Mouse (Mus musculus) megakaryocyte, embryonic 14.5 days (primary cell): ENCODE measurements around the gene Phlda3. TPM values are rescaled to one million over a fixed set of nuclear protein-coding genes. Genes with fewer than 3 reads are reported as not detected.
A peak's percentile ranks its signal among the peaks of the same experiment; 100 is the strongest.

ENCODE experiments used
- H3K27me3 ChIP-seq: replicated peaks from 2 replicates; pipeline ENCODE3; 2012; ENCODE audit warnings: inconsistent platforms
- H3K36me3 ChIP-seq: replicated peaks from 2 replicates; pipeline ENCODE3; 2012; ENCODE audit warnings: low read length, inconsistent platforms, mixed read lengths
- H3K4me1 ChIP-seq: 2 replicates; pipeline ENCODE4 v1.6.1; 2012; ENCODE audit warnings: inconsistent platforms
- H3K4me3 ChIP-seq: replicated peaks from 2 replicates; pipeline ENCODE3; 2012; ENCODE audit warnings: moderate library complexity, mild to moderate bottlenecking, inconsistent platforms
- H3K9me3 ChIP-seq: 2 replicates; pipeline ENCODE4 v1.6.1; 2012; ENCODE audit warnings: inconsistent platforms
- FLI1 ChIP-seq: IDR thresholded peaks from 2 replicates; pipeline ENCODE4 v1.6.1; 2012; ENCODE audit warnings: low read length, inconsistent platforms, mixed read lengths
- GATA1 ChIP-seq: IDR thresholded peaks from 3 replicates; pipeline ENCODE4 v1.6.1; 2012; ENCODE audit warnings: mixed read lengths, low read length, inconsistent platforms, borderline replicate concordance
- polyA plus RNA-seq: library from polyadenylated mRNA; stranded (reverse); fragments of >175 nt; gene quantifications from 2 replicates; pipeline ENCODE4 v1.2.3, GENCODE M21; 2012; ENCODE audit warnings: low replicate concordance; ENCODE audit not compliant: insufficient read depth

Phlda3 gene
- 104 and 232 TPM in 2 replicates for polyA plus RNA-seq

GRCm38 (mm10) chr1:135765645-135766591 is at the start of gene Phlda3:
TSS of gene Phlda3 (plus strand) at chr1:135766119.
- Histone ChIP-seq H3K27me3 (peaks cover 18% of the 10 kb centered on the region), H3K4me3 (peak within 1 kb of the TSS; percentile 97), H3K36me3 (peaks cover 39% of the 10 kb centered on the region), H3K4me1 (peaks cover 88% of the 10 kb centered on the region), H3K9me3 (no peaks in the 10 kb centered on the region)
- TF ChIP-seq FLI1 (no peak), GATA1 (no peak)

GRCm38 (mm10) chr1:135719486-135719885 is 46.4 kb upstream of the Phlda3 start:
- H3K4me3 ChIP-seq = peak overlapping the region; percentile 85

GRCm38 (mm10) chr1:135719983-135720382 is 45.9 kb upstream of the Phlda3 start, which contains the start of gene Csrp1:
TSS of gene Csrp1 (plus strand) at chr1:135720061.
- peak within 1 kb of the TSS; percentile 85 for H3K4me3 ChIP-seq
- H3K27me3 ChIP-seq = no peaks in the 10 kb centered on the region
- H3K9me3 ChIP-seq = no peaks in the 10 kb centered on the region; the same call in 1 of the 2 replicates
- H3K4me1 ChIP-seq = peaks cover 66% of the 10 kb centered on the region
- H3K36me3 ChIP-seq = peaks cover 13% of the 10 kb centered on the region
- TF ChIP-seq FLI1 = no peak
- TF ChIP-seq GATA1 = no peak

More at GRCm38 (mm10) chr1:135719486-135719885, 46.4 kb upstream of the Phlda3 start:
- H3K27me3 ChIP-seq = no peaks in the 10 kb centered on the region
- peaks cover 66% of the 10 kb centered on the region for H3K4me1 ChIP-seq
- no peaks in the 10 kb centered on the region; the same call in 1 of the 2 replicates for H3K9me3 ChIP-seq
- no peak for TF ChIP-seq GATA1
- peak; percentile 39; the same call in 1 of the 2 replicates for TF ChIP-seq FLI1
- peaks cover 13% of the 10 kb centered on the region for H3K36me3 ChIP-seq

- no peaks in the 10 kb centered on the region for H3K9me3 ChIP-seq
- no peak overlapping the region for H3K4me3 ChIP-seq
- TF ChIP-seq FLI1 = no peak
- TF ChIP-seq GATA1 = no peak
- H3K27me3 ChIP-seq = no peaks in the 10 kb centered on the region
- peaks cover 70% of the 10 kb centered on the region for H3K4me1 ChIP-seq
- H3K36me3 ChIP-seq = peaks cover 8% of the 10 kb centered on the region
Observed at GRCm38 (mm10) chr1:135723016-135723415, 42.9 kb upstream of the Phlda3 start.

- H3K9me3 ChIP-seq = no peaks in the 10 kb centered on the region
- TF ChIP-seq FLI1 (no peak), GATA1 (no peak)
- H3K27me3 ChIP-seq = no peaks in the 10 kb centered on the region
- peaks cover 2% of the 10 kb centered on the region for H3K36me3 ChIP-seq
- peaks cover 74% of the 10 kb centered on the region for H3K4me1 ChIP-seq
- H3K4me3 ChIP-seq = no peak overlapping the region
Observed at GRCm38 (mm10) chr1:135724134-135724533, 41.8 kb upstream of the Phlda3 start.

- Histone ChIP-seq H3K4me1 (peaks cover 73% of the 10 kb centered on the region), H3K9me3 (no peaks in the 10 kb centered on the region), H3K36me3 (peaks cover 2% of the 10 kb centered on the region), H3K27me3 (no peaks in the 10 kb centered on the region), H3K4me3 (no peak overlapping the region)
- TF ChIP-seq GATA1 = no peak
- no peak for TF ChIP-seq FLI1
Observed at GRCm38 (mm10) chr1:135725324-135725723, 40.6 kb upstream of the Phlda3 start.

GRCm38 (mm10) chr1:135725936-135726335 is 40.0 kb upstream of the Phlda3 start:
- H3K27me3 ChIP-seq = no peaks in the 10 kb centered on the region
- no peaks in the 10 kb centered on the region for H3K9me3 ChIP-seq
- H3K4me1 ChIP-seq = peaks cover 73% of the 10 kb centered on the region
- H3K36me3 ChIP-seq = peaks cover 2% of the 10 kb centered on the region
- no peak overlapping the region for H3K4me3 ChIP-seq
- no peak for TF ChIP-seq GATA1
- no peak for TF ChIP-seq FLI1

- no peaks in the 10 kb centered on the region for H3K9me3 ChIP-seq
- TF ChIP-seq GATA1 (no peak), FLI1 (no peak; the same call in 1 of the 2 replicates)
- no peaks in the 10 kb centered on the region for H3K27me3 ChIP-seq
- peak overlapping the region; percentile 96 for H3K4me3 ChIP-seq
- peaks cover 27% of the 10 kb centered on the region for H3K36me3 ChIP-seq
- H3K4me1 ChIP-seq = peaks cover 82% of the 10 kb centered on the region
Observed at GRCm38 (mm10) chr1:135728631-135729366, 37.1 kb upstream of the Phlda3 start.

- Histone ChIP-seq H3K27me3 (no peaks in the 10 kb centered on the region), H3K9me3 (no peaks in the 10 kb centered on the region), H3K4me3 (peak overlapping the region; percentile 96), H3K4me1 (peaks cover 82% of the 10 kb centered on the region), H3K36me3 (peaks cover 33% of the 10 kb centered on the region)
- TF ChIP-seq FLI1 (no peak), GATA1 (no peak)
Observed at GRCm38 (mm10) chr1:135729367-135729713, 36.6 kb upstream of the Phlda3 start.

- no peaks in the 10 kb centered on the region for H3K9me3 ChIP-seq
- no peaks in the 10 kb centered on the region for H3K27me3 ChIP-seq
- peaks cover 36% of the 10 kb centered on the region for H3K36me3 ChIP-seq
- peaks cover 83% of the 10 kb centered on the region for H3K4me1 ChIP-seq
- H3K4me3 ChIP-seq = peak overlapping the region; percentile 96
- no peak for TF ChIP-seq FLI1
- TF ChIP-seq GATA1 = no peak
Observed at GRCm38 (mm10) chr1:135729821-135730220, 36.1 kb upstream of the Phlda3 start.
